Mouse (Mus musculus): Measurements from ENCODE around the gene Asb4.

Asb4 gene

DNA sequence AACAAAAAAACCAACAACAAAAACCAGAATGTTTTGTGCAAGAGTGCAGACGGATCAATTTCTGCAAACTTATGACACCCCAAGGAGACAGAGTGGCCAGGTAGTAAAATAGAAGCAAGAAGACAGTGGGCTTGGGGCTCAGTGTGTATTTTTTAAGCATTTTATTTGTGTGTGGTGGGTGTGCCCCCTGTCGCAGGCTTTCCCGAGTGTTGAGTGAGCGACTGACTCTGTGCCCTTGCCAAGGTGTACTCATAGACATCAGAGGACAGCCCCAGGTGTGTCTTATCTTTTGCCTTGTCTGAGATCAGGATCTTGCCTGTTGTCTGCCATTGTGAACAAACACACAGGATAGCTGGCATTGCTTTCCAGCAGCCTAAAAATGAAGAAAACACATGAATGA, 63.8 kb downstream of the Asb4 start:
- DNase-seq (ENCODE audit: low read depth, low spot score) = no peak

GRCm38 (mm10) chr6:5447546-5447945, 64.4 kb downstream of the Asb4 start:
- DNase-seq (ENCODE audit: low read depth, low spot score) = no peak

DNA sequence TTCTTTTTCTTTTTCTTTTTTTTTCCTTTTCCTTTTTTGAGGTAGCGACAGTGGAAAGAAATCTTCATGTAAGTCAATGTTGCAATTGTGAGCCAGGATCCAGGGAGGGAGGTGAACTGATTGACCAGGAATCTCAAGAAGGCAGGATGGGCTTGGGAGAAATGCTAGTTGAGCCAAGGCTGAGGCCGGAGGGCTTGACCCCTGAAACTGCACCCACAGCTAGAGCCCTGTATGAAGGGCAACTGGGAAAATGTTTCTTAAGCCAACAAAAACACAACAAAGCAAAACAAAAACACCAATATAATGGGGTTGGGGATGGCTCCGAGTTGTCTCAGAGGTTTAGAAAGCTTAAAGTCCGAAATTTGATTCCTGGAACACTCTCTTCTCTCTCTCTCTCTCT, 65.2 kb downstream of the Asb4 start:
- DNase-seq (ENCODE audit: low read depth, low spot score) = no peak

DNA sequence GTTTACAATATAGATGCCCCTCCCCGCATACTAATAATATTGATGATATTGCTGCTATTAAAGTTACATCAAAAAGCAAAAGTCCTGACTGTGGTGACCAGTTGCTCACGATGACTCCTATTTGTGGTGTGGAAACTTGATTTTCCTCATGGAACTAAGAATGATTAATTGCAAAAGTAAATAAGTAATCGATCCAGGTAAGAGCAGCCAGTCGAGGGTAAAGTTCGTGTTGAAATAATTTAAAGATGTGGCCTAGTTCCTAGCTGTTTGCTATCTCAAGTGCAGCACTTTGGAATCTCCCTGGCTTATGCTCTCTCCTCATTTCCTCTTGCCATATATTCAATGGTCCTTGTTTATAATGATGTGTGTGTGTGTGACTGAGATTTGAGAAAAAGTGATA, 66.7 kb downstream of the Asb4 start:
- no peak for DNase-seq (ENCODE audit: low read depth, low spot score)

DNA sequence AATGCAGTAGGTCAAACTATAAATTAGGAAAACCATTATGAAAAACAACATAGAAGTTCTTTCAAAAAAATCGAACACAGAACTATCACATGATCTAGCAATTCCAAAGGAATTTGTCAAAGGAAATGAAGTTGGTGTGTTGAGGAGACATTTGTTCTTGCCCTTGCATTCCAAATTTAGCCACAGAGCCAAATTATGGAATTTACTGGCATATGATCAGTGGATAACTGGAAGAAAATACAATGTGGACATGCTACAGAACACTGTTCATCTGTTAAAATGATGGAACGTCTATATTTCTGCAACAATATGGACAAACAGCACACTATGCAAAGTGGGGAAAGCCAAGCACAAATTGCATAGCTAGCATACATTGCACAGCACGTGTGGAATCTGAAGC, 72.7 kb downstream of the Asb4 start:
- DNase-seq (ENCODE audit: low read depth, low spot score) = no peak

GRCm38 (mm10) chr6:5470480-5471318, 87.5 kb downstream of the Asb4 start:
- DNase-seq (ENCODE audit: low read depth, low spot score) = no peak

DNA sequence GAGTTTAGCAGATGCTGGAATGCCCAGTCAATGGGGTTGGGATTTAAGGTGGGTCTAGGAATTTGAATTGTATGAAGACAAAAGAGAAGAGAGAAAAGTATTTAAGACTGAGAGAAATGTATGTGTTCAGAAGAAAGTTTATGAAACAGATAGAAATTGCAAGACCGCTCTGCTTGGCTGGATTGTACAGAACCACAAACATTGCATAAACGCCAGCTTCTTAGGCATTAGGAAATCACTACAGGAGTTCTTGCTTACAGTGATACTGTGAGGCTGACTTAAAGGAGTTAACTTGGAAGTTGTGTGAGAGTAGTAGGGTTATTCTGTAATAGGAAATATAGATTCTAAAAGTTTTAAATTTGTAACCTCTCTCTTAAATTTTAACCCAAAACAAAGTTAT, 89.5 kb downstream of the Asb4 start:
- DNase-seq (ENCODE audit: low read depth, low spot score) = no peak

DNA sequence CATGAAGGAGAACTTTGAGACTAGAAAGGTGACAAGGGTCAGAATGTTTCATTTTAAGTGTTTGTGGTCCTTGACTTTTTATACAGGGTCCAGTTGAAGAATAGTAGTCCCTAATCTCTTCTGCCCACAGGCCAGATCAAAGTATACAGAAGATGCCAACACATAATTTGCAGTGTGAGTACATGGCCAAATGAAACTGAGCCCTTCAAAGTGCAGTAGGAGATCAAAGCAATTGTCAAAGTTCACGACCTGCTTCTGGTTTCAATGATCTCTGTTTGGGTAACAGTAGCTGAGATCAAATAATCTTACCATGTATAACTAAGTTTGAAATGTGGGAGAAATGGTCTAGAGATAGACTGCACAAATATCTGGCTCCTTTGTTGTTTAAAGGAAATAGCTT, 90.8 kb downstream of the Asb4 start:
- DNase-seq (ENCODE audit: low read depth, low spot score) = no peak

GRCm38 (mm10) chr6:5481066-5481465, 97.9 kb downstream of the Asb4 start:
- DNase-seq (ENCODE audit: low read depth, low spot score) = no peak

GRCm38 (mm10) chr6:5482270-5482783, 99.1 kb downstream of the Asb4 start:
- no peak for DNase-seq (ENCODE audit: low read depth, low spot score)
